Mouse (Mus musculus): Measurements from ENCODE around the gene Plekha7. TPM values are rescaled to one million over a fixed set of nuclear protein-coding genes. Genes with fewer than 3 reads are reported as not detected.

Plekha7 gene
- polyA plus RNA-seq, 1 experiment from 2014 or later, result 11.8 TPM

DNA sequence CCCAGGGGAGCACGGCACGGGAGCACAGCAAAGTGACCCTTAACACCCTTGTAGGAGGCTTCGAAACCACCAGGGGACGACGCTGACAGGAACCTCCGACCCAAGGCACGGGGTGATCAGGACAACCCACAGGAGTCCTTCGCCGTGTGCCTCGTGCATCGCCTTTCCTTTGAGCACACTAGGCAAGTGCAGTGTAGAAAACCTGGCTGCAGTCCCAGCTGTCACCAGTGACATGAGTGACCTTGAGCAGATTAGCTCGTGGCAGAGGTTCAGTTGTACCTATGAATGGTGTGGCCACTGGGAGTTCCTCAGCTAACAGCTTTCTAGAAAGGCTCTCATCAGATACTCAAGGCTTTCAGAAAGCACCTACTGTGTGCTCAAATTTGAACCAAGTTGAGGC, 22.0 kb downstream of the Plekha7 start:
- Histone ChIP-seq H3K27me3 (ENCODE audit: insufficient read depth, low read length) (no peaks in the 10 kb centered on the region), H3K27ac (peak overlapping the region; percentile 82), H3K4me1 (replicated peaks; ENCODE audit: insufficient read depth, low read length) (peaks cover 28% of the 10 kb centered on the region), H3K9ac (ENCODE audit: low read depth, low read length) (no peak overlapping the region), H3K36me3 (ENCODE audit: insufficient read depth, low read length) (no peaks in the 10 kb centered on the region), H3K4me2 (ENCODE audit: low read length) (no peak overlapping the region), H3K9me3 (replicated peaks; ENCODE audit: low read length) (no peaks in the 10 kb centered on the region), H3K4me3 (replicated peaks; ENCODE audit: low read depth, low read length) (no peak overlapping the region)
- DNase-seq (ENCODE audit: low spot score) (peak; percentile 35), ATAC-seq (replicated peaks; ENCODE audit: low FRiP score, low read depth) (peak; percentile 67; the same call in 1 of the 2 replicates)
- TF ChIP-seq CTCF (IDR thresholded peaks at IDR 0.05; ENCODE audit: low read depth), result peak; percentile 2; the same call in 1 of the 2 replicates
- 41% methylated on average over 12 of the region's 12 CpGs for WGBS

DNA sequence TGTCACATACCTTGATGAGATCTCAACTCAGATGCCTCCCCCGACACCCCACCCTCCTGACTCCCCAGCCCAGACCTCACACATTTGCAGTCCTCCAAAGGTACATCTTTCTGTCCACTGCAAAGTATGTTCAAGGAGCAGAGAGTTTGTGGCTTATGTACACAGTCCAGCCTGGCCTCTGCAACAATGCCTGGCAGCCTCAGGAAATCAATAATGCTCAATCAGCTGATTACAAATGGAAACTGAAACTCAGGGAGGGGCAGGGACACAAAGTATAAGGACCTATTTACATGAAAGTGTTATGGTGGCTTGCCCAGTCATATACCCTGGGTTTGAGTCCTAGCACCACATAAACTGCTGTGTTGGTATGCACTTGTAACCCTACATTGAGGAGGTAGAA, 23.0 kb downstream of the Plekha7 start:
- Histone ChIP-seq H3K27ac (no peak overlapping the region), H3K36me3 (ENCODE audit: insufficient read depth, low read length) (no peaks in the 10 kb centered on the region), H3K4me2 (ENCODE audit: low read length) (no peak overlapping the region), H3K27me3 (ENCODE audit: insufficient read depth, low read length) (no peaks in the 10 kb centered on the region), H3K4me1 (replicated peaks; ENCODE audit: insufficient read depth, low read length) (peaks cover 28% of the 10 kb centered on the region), H3K4me3 (replicated peaks; ENCODE audit: low read depth, low read length) (no peak overlapping the region), H3K9me3 (replicated peaks; ENCODE audit: low read length) (no peaks in the 10 kb centered on the region), H3K9ac (ENCODE audit: low read depth, low read length) (no peak overlapping the region)
- TF ChIP-seq CTCF (IDR thresholded peaks at IDR 0.05; ENCODE audit: low read depth), result no peak
- ATAC-seq (replicated peaks; ENCODE audit: low FRiP score, low read depth) (no peak), DNase-seq (ENCODE audit: low spot score) (no peak)
- WGBS, result 73% methylated on average over 1 of the region's 1 CpGs

DNA sequence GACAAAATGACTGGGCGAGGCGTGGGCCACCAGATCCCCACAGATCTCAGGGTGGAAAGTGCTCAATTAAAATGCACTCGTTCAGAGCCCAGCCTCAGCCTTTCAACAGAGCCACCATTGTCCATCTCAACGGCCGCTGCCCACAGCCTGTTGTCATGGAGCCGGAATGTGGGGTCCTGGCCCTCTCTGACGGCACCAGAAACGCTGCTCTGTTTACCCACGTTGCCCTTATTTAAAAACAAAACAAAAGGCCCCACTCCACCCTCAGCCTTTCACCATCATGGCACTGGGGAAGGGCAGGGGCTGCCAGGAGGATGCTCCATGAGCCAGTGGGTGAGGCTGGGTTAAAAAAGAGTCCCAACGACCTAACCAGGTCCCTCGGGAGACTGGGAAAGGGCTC, 25.4 kb downstream of the Plekha7 start:
- Histone ChIP-seq H3K36me3 (ENCODE audit: insufficient read depth, low read length) (no peaks in the 10 kb centered on the region), H3K9ac (ENCODE audit: low read depth, low read length) (no peak overlapping the region), H3K4me1 (replicated peaks; ENCODE audit: insufficient read depth, low read length) (peaks cover 24% of the 10 kb centered on the region), H3K27ac (no peak overlapping the region), H3K27me3 (ENCODE audit: insufficient read depth, low read length) (no peaks in the 10 kb centered on the region), H3K9me3 (replicated peaks; ENCODE audit: low read length) (no peaks in the 10 kb centered on the region), H3K4me3 (replicated peaks; ENCODE audit: low read depth, low read length) (no peak overlapping the region), H3K4me2 (ENCODE audit: low read length) (no peak overlapping the region)
- no peak for TF ChIP-seq CTCF (IDR thresholded peaks at IDR 0.05; ENCODE audit: low read depth)
- no peak for DNase-seq (ENCODE audit: low spot score)
- WGBS, result 37% methylated on average over 11 of the region's 11 CpGs
- no peak for ATAC-seq (replicated peaks; ENCODE audit: low FRiP score, low read depth)

- no peak for DNase-seq (ENCODE audit: low spot score)
- peak; percentile 59; the same call in 1 of the 2 replicates for ATAC-seq (replicated peaks; ENCODE audit: low FRiP score, low read depth)
- H3K4me3 ChIP-seq (replicated peaks; ENCODE audit: low read depth, low read length), result no peak overlapping the region
- no peaks in the 10 kb centered on the region for H3K36me3 ChIP-seq (ENCODE audit: insufficient read depth, low read length)
- H3K27me3 ChIP-seq (ENCODE audit: insufficient read depth, low read length), result no peaks in the 10 kb centered on the region
- H3K4me1 ChIP-seq (replicated peaks; ENCODE audit: insufficient read depth, low read length), result 0 out of 2 replicates have a peak, but pooled peaks cover 14% of the 10 kb centered on the region
- no peak overlapping the region for H3K4me2 ChIP-seq (ENCODE audit: low read length)
- no peak overlapping the region for H3K9ac ChIP-seq (ENCODE audit: low read depth, low read length)
- no peak for TF ChIP-seq CTCF (IDR thresholded peaks at IDR 0.05; ENCODE audit: low read depth)
- no peaks in the 10 kb centered on the region for H3K9me3 ChIP-seq (replicated peaks; ENCODE audit: low read length)
- 0 out of 2 replicates have a peak overlapping the region, but pooled peaks have one; percentile 19 for H3K27ac ChIP-seq
- 50% methylated on average over 5 of the region's 5 CpGs for WGBS
These were observed 28.1 kb downstream of the Plekha7 start for GRCm38 (mm10) chr7:116280126-116280525.

DNA sequence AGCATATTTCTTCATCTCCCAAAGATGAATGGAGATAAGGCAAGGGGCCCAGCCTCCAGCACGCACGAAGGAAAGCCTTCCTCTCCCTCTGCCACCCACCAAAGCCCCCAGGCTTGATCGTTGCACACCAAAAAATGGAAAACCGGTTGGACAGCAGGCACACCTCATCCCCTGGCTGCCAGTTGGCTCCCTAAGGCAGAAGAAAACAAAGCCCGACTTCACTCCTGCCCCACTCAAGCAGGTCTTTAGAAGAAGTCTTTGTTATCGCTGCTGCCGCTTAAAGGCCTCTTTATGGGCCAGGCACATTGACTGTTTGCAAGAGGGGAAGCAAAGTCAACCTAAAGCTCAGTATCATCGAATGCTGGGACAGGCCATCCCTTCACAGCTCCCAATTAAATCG, 29.9 kb downstream of the Plekha7 start:
- H3K4me1 ChIP-seq (replicated peaks; ENCODE audit: insufficient read depth, low read length), result 0 out of 2 replicates have a peak, but pooled peaks cover 7% of the 10 kb centered on the region
- H3K27me3 ChIP-seq (ENCODE audit: insufficient read depth, low read length), result no peaks in the 10 kb centered on the region
- no peak for DNase-seq (ENCODE audit: low spot score)
- H3K9me3 ChIP-seq (replicated peaks; ENCODE audit: low read length), result no peaks in the 10 kb centered on the region
- WGBS, result 43% methylated on average over 9 of the region's 9 CpGs
- ATAC-seq (replicated peaks; ENCODE audit: low FRiP score, low read depth), result no peak
- H3K9ac ChIP-seq (ENCODE audit: low read depth, low read length), result no peak overlapping the region
- no peak for TF ChIP-seq CTCF (IDR thresholded peaks at IDR 0.05; ENCODE audit: low read depth)
- no peak overlapping the region for H3K4me3 ChIP-seq (replicated peaks; ENCODE audit: low read depth, low read length)
- no peaks in the 10 kb centered on the region for H3K36me3 ChIP-seq (ENCODE audit: insufficient read depth, low read length)
- H3K27ac ChIP-seq, result no peak overlapping the region
- no peak overlapping the region for H3K4me2 ChIP-seq (ENCODE audit: low read length)

DNA sequence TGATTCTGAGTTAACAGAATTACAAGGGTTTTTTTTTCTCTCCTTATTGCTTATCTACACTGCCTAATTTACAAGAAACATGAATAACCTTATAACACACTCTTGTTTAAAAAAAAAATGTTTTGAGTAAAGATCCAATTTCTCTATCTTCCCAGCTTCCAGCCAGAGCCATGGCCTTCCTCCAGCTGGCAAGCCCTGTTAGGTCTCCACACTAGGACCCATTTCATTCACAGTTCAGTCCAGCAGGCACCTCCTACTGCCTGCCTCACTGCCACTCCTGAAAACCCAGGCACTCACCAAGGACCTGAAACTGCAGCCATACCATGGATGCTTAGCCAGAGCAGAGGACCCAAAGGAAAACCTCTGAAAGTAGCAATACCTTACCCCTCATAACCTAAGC, 31.9 kb downstream of the Plekha7 start:
- ATAC-seq (replicated peaks; ENCODE audit: low FRiP score, low read depth) (no peak), DNase-seq (ENCODE audit: low spot score) (no peak)
- no peaks in the 10 kb centered on the region for H3K4me1 ChIP-seq (replicated peaks; ENCODE audit: insufficient read depth, low read length)
- no peaks in the 10 kb centered on the region for H3K27me3 ChIP-seq (ENCODE audit: insufficient read depth, low read length)
- H3K4me3 ChIP-seq (replicated peaks; ENCODE audit: low read depth, low read length), result no peak overlapping the region
- no peak overlapping the region for H3K4me2 ChIP-seq (ENCODE audit: low read length)
- no peaks in the 10 kb centered on the region for H3K36me3 ChIP-seq (ENCODE audit: insufficient read depth, low read length)
- H3K9me3 ChIP-seq (replicated peaks; ENCODE audit: low read length), result no peaks in the 10 kb centered on the region
- no peak for TF ChIP-seq CTCF (IDR thresholded peaks at IDR 0.05; ENCODE audit: low read depth)
- H3K27ac ChIP-seq, result no peak overlapping the region
- H3K9ac ChIP-seq (ENCODE audit: low read depth, low read length), result no peak overlapping the region

- H3K4me2 ChIP-seq (ENCODE audit: low read length), result no peak overlapping the region
- peaks cover 14% of the 10 kb centered on the region for H3K4me1 ChIP-seq (replicated peaks; ENCODE audit: insufficient read depth, low read length)
- no peak for DNase-seq (ENCODE audit: low spot score)
- no peaks in the 10 kb centered on the region for H3K36me3 ChIP-seq (ENCODE audit: insufficient read depth, low read length)
- no peak overlapping the region for H3K27ac ChIP-seq
- no peak for TF ChIP-seq CTCF (IDR thresholded peaks at IDR 0.05; ENCODE audit: low read depth)
- 68% methylated on average over 6 of the region's 6 CpGs for WGBS
- no peaks in the 10 kb centered on the region for H3K9me3 ChIP-seq (replicated peaks; ENCODE audit: low read length)
- ATAC-seq (replicated peaks; ENCODE audit: low FRiP score, low read depth), result no peak
- H3K27me3 ChIP-seq (ENCODE audit: insufficient read depth, low read length), result no peaks in the 10 kb centered on the region
- H3K4me3 ChIP-seq (replicated peaks; ENCODE audit: low read depth, low read length), result no peak overlapping the region
- H3K9ac ChIP-seq (ENCODE audit: low read depth, low read length), result no peak overlapping the region
These were observed 35.1 kb downstream of the Plekha7 start for GRCm38 (mm10) chr7:116273111-116273510.

Measured in kidney, postnatal 0 days (tissue).